Mouse (Mus musculus) heart, postnatal 0 days (tissue): Measurements from ENCODE around the gene Stx8. TPM values are rescaled to one million over a fixed set of nuclear protein-coding genes. Genes with fewer than 3 reads are reported as not detected.

Experiments
- ATAC-seq: fragments of 200-750 bp; cut with Nextera tagmentation; 2 replicates; pipeline ENCODE4 v1.8.0; 2017; ENCODE audit warnings: low read depth, moderate number of reproducible peaks, moderate library complexity; ENCODE audit not compliant: insufficient read depth
- DNase-seq: peaks from one replicate; pipeline ENCODE4 v3.0.0-alpha.2; 2016; ENCODE audit warnings: low spot score
- H3K27ac ChIP-seq: fragments of 300-500 bp; sonication (generic); 2 replicates; pipeline ENCODE4 v1.5.1; 2014; ENCODE audit warnings: low read depth, mild to moderate bottlenecking
- H3K27me3 ChIP-seq: fragments of 300-500 bp; sonication (generic); 2 replicates; pipeline ENCODE4 v1.6.1; 2014; ENCODE audit warnings: low read length, mixed read lengths; ENCODE audit not compliant: control insufficient read depth, insufficient read depth
- H3K36me3 ChIP-seq: fragments of 300-500 bp; sonication (generic); replicated peaks from 2 replicates; pipeline ENCODE4 v1.6.1; 2014; ENCODE audit warnings: low read length, mixed read lengths; ENCODE audit not compliant: control insufficient read depth, insufficient read depth
- H3K4me1 ChIP-seq: fragments of 300-500 bp; sonication (generic); 2 replicates; pipeline ENCODE4 v1.6.1; 2014; ENCODE audit warnings: antibody characterized with exemption; ENCODE audit not compliant: control insufficient read depth, insufficient read depth
- H3K4me2 ChIP-seq: fragments of 300-500 bp; sonication (generic); 2 replicates; pipeline ENCODE4 v1.6.1; 2014; ENCODE audit warnings: low read depth, mild to moderate bottlenecking, low read length, moderate library complexity
- H3K4me3 ChIP-seq: fragments of 300-500 bp; sonication (generic); 2 replicates; pipeline ENCODE4 v1.5.1; 2014; ENCODE audit warnings: low read depth, low read length
- H3K9ac ChIP-seq: fragments of 300-500 bp; sonication (generic); replicated peaks from 2 replicates; pipeline ENCODE4 v1.6.1; 2014; ENCODE audit warnings: low read depth, low read length, mixed read lengths
- H3K9me3 ChIP-seq: fragments of 300-500 bp; sonication (generic); replicated peaks from 2 replicates; pipeline ENCODE4 v1.6.1; 2016; ENCODE audit warnings: low read length; ENCODE audit not compliant: control insufficient read depth
- CTCF ChIP-seq: IDR thresholded peaks from 2 replicates; pipeline ENCODE4 v1.5.1; 2016; ENCODE audit warnings: antibody characterized with exemption, control low read depth, low read depth
- EP300 ChIP-seq: IDR thresholded peaks from 2 replicates; pipeline ENCODE4 v1.6.1; 2016; ENCODE audit warnings: antibody characterized with exemption, low read depth
- WGBS: fragments of 180-500 bp; shearing (Covaris S2); extraction: QIAGEN DNeasy Blood & Tissue Kit; methylation state at CpG from one replicate; pipeline ENCODE4 v1.1.7; 2014; 5-methylcytosine and 5-hydroxymethylcytosine counted together
- polyA plus RNA-seq: library from polyadenylated mRNA; unstranded; fragments of >200 nt; fragmentation: Nextera tagmentation; extraction: Ambion mirVana; gene quantifications from 2 replicates; pipeline ENCODE4 v1.2.1, GENCODE M21; 2015
- total RNA-seq: library from RNA; depleted of rRNA; stranded (reverse); fragments of >200 nt; gene quantifications from 2 replicates; pipeline ENCODE4 v1.2.3, GENCODE M21; 2014; ENCODE audit warnings: low replicate concordance

Gene Stx8
- total and polyA plus RNA-seq, 2 experiments from 2014 or later: 15.9 to 69.0 TPM

DNA sequence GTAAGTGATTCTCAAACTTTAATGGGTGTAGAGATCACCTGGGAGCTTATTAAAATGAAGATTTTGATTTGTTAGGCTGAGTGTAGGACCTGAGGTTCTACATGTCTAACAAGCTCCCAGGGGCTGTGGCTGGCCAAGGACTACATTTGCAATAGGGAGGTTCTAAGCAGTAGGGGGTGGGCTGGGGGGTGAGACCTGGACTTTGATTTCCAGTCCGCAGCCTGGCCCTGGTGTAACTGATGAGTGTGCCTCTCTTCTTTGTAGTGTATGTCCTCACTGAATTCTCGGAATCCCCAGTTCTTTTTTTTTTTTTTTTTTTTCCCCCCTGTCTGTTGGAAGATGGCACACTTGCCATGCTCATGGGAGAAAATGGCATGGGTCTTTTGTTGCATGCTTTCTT lies 109.3 kb downstream of the Stx8 start:
- DNase-seq (no peak), ATAC-seq (no peak)
- TF ChIP-seq EP300: no peak
- TF ChIP-seq CTCF: no peak
- H3K4me2 ChIP-seq: no peak overlapping the region
- peaks cover 8% of the 10 kb centered on the region; the same call in 1 of the 2 replicates for H3K4me1 ChIP-seq
- no peak overlapping the region for H3K4me3 ChIP-seq
- WGBS: 96% methylated on average over 2 of the region's 2 CpGs
- no peaks in the 10 kb centered on the region for H3K27me3 ChIP-seq
- H3K9ac ChIP-seq: no peak overlapping the region
- no peaks in the 10 kb centered on the region for H3K36me3 ChIP-seq
- no peaks in the 10 kb centered on the region for H3K9me3 ChIP-seq
- no peak overlapping the region for H3K27ac ChIP-seq

DNA sequence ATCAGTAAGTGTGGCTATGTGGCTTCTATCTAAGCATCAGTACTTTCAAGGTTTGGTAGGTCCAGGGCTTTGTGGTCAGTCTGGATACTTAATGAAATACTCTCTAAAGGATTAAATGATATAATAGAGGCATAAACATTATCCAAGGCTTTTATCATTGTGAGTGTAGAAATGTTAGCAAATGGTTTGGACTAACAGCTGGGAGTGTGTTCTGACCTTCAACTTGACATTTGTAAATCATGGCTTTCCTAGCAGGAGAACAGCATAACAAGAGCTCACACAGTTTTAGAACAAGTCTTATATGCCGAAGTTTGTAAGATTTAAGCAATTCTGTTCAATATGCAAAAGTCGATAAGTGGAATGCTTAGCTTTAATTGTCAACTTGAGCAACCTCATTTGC lies 113.8 kb downstream of the Stx8 start:
- H3K27ac ChIP-seq: no peak overlapping the region
- no peak overlapping the region for H3K4me3 ChIP-seq
- no peaks in the 10 kb centered on the region for H3K9me3 ChIP-seq
- no peaks in the 10 kb centered on the region for H3K4me1 ChIP-seq
- no peaks in the 10 kb centered on the region for H3K27me3 ChIP-seq
- WGBS: 89% methylated on average over 2 of the region's 2 CpGs
- H3K4me2 ChIP-seq: no peak overlapping the region
- TF ChIP-seq EP300 (no peak), CTCF (no peak)
- ATAC-seq: no peak
- DNase-seq: no peak
- no peak overlapping the region for H3K9ac ChIP-seq
- H3K36me3 ChIP-seq: no peaks in the 10 kb centered on the region

DNA sequence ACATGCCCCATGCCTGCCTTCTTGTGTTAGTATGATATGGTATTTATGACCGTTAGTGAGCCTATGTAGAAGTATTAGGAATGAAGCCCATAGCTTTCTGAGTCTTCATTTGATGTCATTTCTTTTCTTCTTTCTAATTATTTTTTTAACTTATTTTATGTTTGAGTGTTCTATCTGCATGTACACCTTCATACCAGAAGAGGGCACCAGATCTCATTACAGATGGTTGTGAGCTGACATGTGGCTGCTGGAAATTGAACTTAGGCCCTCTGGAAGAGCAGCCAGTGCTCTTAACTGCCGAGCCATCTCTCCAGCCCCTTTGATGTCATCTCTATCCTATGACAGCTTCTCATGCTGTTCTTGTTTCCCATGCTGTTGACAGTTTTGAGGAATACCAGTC lies 115.0 kb downstream of the Stx8 start:
- no peaks in the 10 kb centered on the region for H3K4me1 ChIP-seq
- 90% methylated on average over 2 of the region's 2 CpGs for WGBS
- no peak overlapping the region for H3K4me2 ChIP-seq
- no peaks in the 10 kb centered on the region for H3K27me3 ChIP-seq
- no peak for DNase-seq
- H3K36me3 ChIP-seq: no peaks in the 10 kb centered on the region
- H3K27ac ChIP-seq: no peak overlapping the region
- no peak for ATAC-seq
- H3K4me3 ChIP-seq: no peak overlapping the region
- H3K9me3 ChIP-seq: no peaks in the 10 kb centered on the region
- H3K9ac ChIP-seq: no peak overlapping the region
- peak; percentile 18; the same call in 1 of the 2 replicates for TF ChIP-seq CTCF
- TF ChIP-seq EP300: no peak

DNA sequence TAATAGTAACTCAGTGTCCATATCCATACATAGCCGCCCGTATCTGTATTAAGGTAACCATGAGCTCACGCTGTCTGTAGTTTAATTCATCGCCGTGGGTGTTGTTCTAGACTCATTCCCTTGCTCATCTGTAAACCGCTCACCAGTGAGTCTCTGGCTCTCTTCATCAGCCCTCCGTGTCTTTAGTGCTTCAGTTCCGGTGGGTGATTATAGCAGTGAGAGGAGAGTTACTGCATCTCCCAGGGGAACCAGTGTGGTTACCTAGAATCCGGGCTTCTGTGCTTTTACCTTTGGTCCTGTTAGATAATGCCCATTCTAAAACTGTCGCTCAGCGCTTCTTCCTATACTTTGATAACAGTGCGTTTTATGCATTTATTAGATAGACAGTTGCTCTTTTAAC lies 116.8 kb downstream of the Stx8 start:
- H3K4me1 ChIP-seq: 0 out of 2 replicates have a peak, but pooled peaks cover 4% of the 10 kb centered on the region
- no peak for DNase-seq
- no peak overlapping the region for H3K27ac ChIP-seq
- WGBS: 88% methylated on average over 12 of the region's 12 CpGs
- H3K27me3 ChIP-seq: no peaks in the 10 kb centered on the region
- no peak for ATAC-seq
- no peaks in the 10 kb centered on the region for H3K36me3 ChIP-seq
- TF ChIP-seq EP300: no peak
- no peak for TF ChIP-seq CTCF
- no peak overlapping the region for H3K4me2 ChIP-seq
- no peak overlapping the region for H3K4me3 ChIP-seq
- H3K9me3 ChIP-seq: no peaks in the 10 kb centered on the region
- no peak overlapping the region for H3K9ac ChIP-seq

DNA sequence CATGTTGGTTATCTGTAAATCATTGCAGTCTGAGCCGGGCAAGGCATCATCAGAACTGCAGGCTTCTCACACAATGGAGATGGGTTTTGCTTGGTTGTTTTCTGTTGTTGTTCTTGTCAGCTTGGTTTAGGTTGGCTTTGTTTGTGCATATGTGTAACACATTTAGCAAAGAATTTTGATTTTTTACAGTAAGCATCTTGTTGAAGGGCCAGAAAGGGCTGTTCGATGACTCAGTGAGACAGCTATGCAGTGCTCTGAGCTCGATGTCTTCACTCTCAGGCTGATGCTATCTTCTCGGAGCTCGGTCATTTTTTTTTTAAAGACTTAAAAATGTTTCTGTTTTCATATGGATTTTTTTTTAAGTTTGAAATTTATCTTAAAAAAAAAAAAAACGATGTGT lies 117.6 kb downstream of the Stx8 start:
- TF ChIP-seq EP300: no peak
- TF ChIP-seq CTCF: no peak
- Histone ChIP-seq H3K4me2 (no peak overlapping the region), H3K4me3 (no peak overlapping the region), H3K27me3 (no peaks in the 10 kb centered on the region), H3K36me3 (no peaks in the 10 kb centered on the region), H3K27ac (no peak overlapping the region), H3K9me3 (no peaks in the 10 kb centered on the region), H3K4me1 (0 out of 2 replicates have a peak, but pooled peaks cover 4% of the 10 kb centered on the region), H3K9ac (no peak overlapping the region)
- no peak for DNase-seq
- ATAC-seq: no peak
- WGBS: 68% methylated on average over 6 of the region's 6 CpGs

DNA sequence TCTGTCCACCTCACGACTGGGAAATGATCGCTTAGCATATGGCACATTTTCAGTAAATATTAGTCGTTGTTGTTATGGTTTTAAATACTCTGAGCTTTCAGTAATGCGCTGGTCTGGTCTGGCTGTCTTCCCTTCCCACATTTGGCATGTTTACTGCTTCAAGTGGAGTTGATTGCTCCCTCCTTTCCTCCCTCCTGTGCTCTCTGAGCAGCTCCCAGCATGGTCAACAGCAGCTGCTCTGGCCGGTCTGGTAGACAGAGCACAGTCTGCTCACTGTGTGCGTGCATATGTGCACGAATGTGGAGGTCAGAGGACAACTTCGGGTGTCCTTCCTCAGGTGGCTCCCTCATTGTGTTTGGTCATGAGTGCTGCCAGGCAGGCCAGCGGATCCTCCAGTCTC lies 120.2 kb downstream of the Stx8 start:
- Histone ChIP-seq H3K9me3 (no peaks in the 10 kb centered on the region), H3K4me1 (peaks cover 12% of the 10 kb centered on the region; the same call in 1 of the 2 replicates), H3K27me3 (no peaks in the 10 kb centered on the region), H3K9ac (no peak overlapping the region), H3K4me2 (no peak overlapping the region), H3K4me3 (no peak overlapping the region), H3K27ac (no peak overlapping the region), H3K36me3 (no peaks in the 10 kb centered on the region)
- TF ChIP-seq EP300 (no peak), CTCF (no peak)
- ATAC-seq (no peak), DNase-seq (no peak)
- 76% methylated on average over 9 of the region's 9 CpGs for WGBS
